Mouse (Mus musculus): ENCODE results near the gene Celsr3.

- no peak for TF ChIP-seq CTCF (IDR thresholded peaks at IDR 0.05)
- TF ChIP-seq EP300 (IDR thresholded peaks at IDR 0.05): no peak
Measured at GRCm38 (mm10) chr9:108820077-108820476, 6.0 kb upstream of the Celsr3 start.

Data from lung, postnatal 0 days (tissue).